Mouse (Mus musculus) heart, postnatal 0 days (tissue): Measurements from ENCODE around the gene Mill2. TPM values are rescaled to one million over a fixed set of nuclear protein-coding genes. Genes with fewer than 3 reads are reported as not detected.
"Not testable (repeated sequence)": the region's sequence is repeated elsewhere in the genome, so short reads cannot be mapped to it uniquely, and the experiment has no call there.

Source experiments
- ATAC-seq: fragments of 200-750 bp; cut with Nextera tagmentation; 2 replicates; pipeline ENCODE4 v1.8.0; 2017; ENCODE audit warnings: low read depth, moderate number of reproducible peaks, moderate library complexity; ENCODE audit not compliant: insufficient read depth
- DNase-seq: peaks from one replicate; pipeline ENCODE4 v3.0.0-alpha.2; 2016; ENCODE audit warnings: low spot score
- H3K27ac ChIP-seq: fragments of 300-500 bp; sonication (generic); 2 replicates; pipeline ENCODE4 v1.5.1; 2014; ENCODE audit warnings: low read depth, mild to moderate bottlenecking
- H3K27me3 ChIP-seq: fragments of 300-500 bp; sonication (generic); 2 replicates; pipeline ENCODE4 v1.6.1; 2014; ENCODE audit warnings: low read length, mixed read lengths; ENCODE audit not compliant: control insufficient read depth, insufficient read depth
- H3K36me3 ChIP-seq: fragments of 300-500 bp; sonication (generic); replicated peaks from 2 replicates; pipeline ENCODE4 v1.6.1; 2014; ENCODE audit warnings: low read length, mixed read lengths; ENCODE audit not compliant: control insufficient read depth, insufficient read depth
- H3K4me1 ChIP-seq: fragments of 300-500 bp; sonication (generic); 2 replicates; pipeline ENCODE4 v1.6.1; 2014; ENCODE audit warnings: antibody characterized with exemption; ENCODE audit not compliant: control insufficient read depth, insufficient read depth
- H3K4me2 ChIP-seq: fragments of 300-500 bp; sonication (generic); 2 replicates; pipeline ENCODE4 v1.6.1; 2014; ENCODE audit warnings: low read depth, mild to moderate bottlenecking, low read length, moderate library complexity
- H3K4me3 ChIP-seq: fragments of 300-500 bp; sonication (generic); 2 replicates; pipeline ENCODE4 v1.5.1; 2014; ENCODE audit warnings: low read depth, low read length
- H3K9ac ChIP-seq: fragments of 300-500 bp; sonication (generic); replicated peaks from 2 replicates; pipeline ENCODE4 v1.6.1; 2014; ENCODE audit warnings: low read depth, low read length, mixed read lengths
- H3K9me3 ChIP-seq: fragments of 300-500 bp; sonication (generic); replicated peaks from 2 replicates; pipeline ENCODE4 v1.6.1; 2016; ENCODE audit warnings: low read length; ENCODE audit not compliant: control insufficient read depth
- CTCF ChIP-seq: IDR thresholded peaks from 2 replicates; pipeline ENCODE4 v1.5.1; 2016; ENCODE audit warnings: antibody characterized with exemption, control low read depth, low read depth
- EP300 ChIP-seq: IDR thresholded peaks from 2 replicates; pipeline ENCODE4 v1.6.1; 2016; ENCODE audit warnings: antibody characterized with exemption, low read depth
- WGBS: fragments of 180-500 bp; shearing (Covaris S2); extraction: QIAGEN DNeasy Blood & Tissue Kit; methylation state at CpG from one replicate; pipeline ENCODE4 v1.1.7; 2014; 5-methylcytosine and 5-hydroxymethylcytosine counted together
- polyA plus RNA-seq: library from polyadenylated mRNA; unstranded; fragments of >200 nt; fragmentation: Nextera tagmentation; extraction: Ambion mirVana; gene quantifications from 2 replicates; pipeline ENCODE4 v1.2.1, GENCODE M21; 2015
- total RNA-seq: library from RNA; depleted of rRNA; stranded (reverse); fragments of >200 nt; gene quantifications from 2 replicates; pipeline ENCODE4 v1.2.3, GENCODE M21; 2014; ENCODE audit warnings: low replicate concordance

Gene Mill2
- total and polyA plus RNA-seq, 2 experiments from 2014 or later, result 0.34 to 0.86 TPM

- no peaks in the 10 kb centered on the region for H3K9me3 ChIP-seq
- ATAC-seq (no peak), DNase-seq (no peak)
- 78% methylated on average over 6 of the region's 6 CpGs for WGBS
- H3K4me1 ChIP-seq, result peaks cover 8% of the 10 kb centered on the region; the same call in 1 of the 2 replicates
- H3K27ac ChIP-seq, result no peak overlapping the region
- H3K9ac ChIP-seq, result no peak overlapping the region
- no peak overlapping the region for H3K4me2 ChIP-seq
- no peak overlapping the region for H3K4me3 ChIP-seq
- no peak for TF ChIP-seq CTCF
- no peak for TF ChIP-seq EP300
- no peaks in the 10 kb centered on the region for H3K36me3 ChIP-seq
- no peaks in the 10 kb centered on the region for H3K27me3 ChIP-seq
Measured at GRCm38 (mm10) chr7:18862801-18863200, 23.0 kb downstream of the Mill2 start.

- WGBS, result 83% methylated on average over 2 of the region's 2 CpGs
- no peak for ATAC-seq
- H3K4me3 ChIP-seq, result no peak overlapping the region
Measured at GRCm38 (mm10) chr7:18868491-18868890, 28.7 kb downstream of the Mill2 start.

DNA sequence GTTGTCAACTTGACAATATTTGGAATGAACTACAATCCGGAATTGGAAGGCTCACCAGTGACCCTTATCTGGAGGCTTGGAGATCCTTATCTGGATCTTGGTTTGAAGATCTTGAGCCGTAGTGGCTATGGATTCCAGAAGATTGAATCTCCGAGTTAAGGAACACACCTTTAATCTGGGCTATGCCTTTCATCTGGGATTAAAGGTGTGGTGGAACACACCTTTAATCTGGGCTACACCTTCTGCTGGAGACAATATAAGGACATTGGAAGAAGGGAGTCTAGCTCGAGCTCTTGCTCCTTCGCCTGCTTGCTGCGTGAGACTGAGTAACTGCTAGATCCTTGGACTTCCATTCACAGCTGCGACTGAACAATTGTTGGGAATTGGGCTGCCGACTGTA, 31.3 kb downstream of the Mill2 start, which contains the start of gene Pglyrp1:
Pglyrp1 (plus strand) TSS at position 301 of the 400 bp plus-strand sequence.
- not testable (repeated sequence) for H3K36me3 ChIP-seq, H3K4me1 ChIP-seq, H3K4me2 ChIP-seq, H3K27ac ChIP-seq, ATAC-seq, DNase-seq, H3K4me3 ChIP-seq, H3K27me3 ChIP-seq, H3K9me3 ChIP-seq, H3K9ac ChIP-seq
- no CpG with 5 or more reads among the region's 8 CpGs for WGBS

More at GRCm38 (mm10) chr7:18868491-18868890, 28.7 kb downstream of the Mill2 start:
- no peak overlapping the region for H3K27ac ChIP-seq
- 0 out of 2 replicates have a peak, but pooled peaks cover 8% of the 10 kb centered on the region for H3K27me3 ChIP-seq
- H3K4me2 ChIP-seq, result no peak overlapping the region
- no peak overlapping the region for H3K9ac ChIP-seq
- no peaks in the 10 kb centered on the region for H3K9me3 ChIP-seq
- TF ChIP-seq CTCF (no peak), EP300 (no peak)
- no peaks in the 10 kb centered on the region for H3K4me1 ChIP-seq
- no peaks in the 10 kb centered on the region for H3K36me3 ChIP-seq
- no peak for DNase-seq

- peak overlapping the region; percentile 37 for H3K4me3 ChIP-seq
- H3K9me3 ChIP-seq, result no peaks in the 10 kb centered on the region
- ATAC-seq, result no peak
- 33% methylated on average over 13 of the region's 14 CpGs for WGBS
- no peak overlapping the region for H3K9ac ChIP-seq
- no peak overlapping the region for H3K27ac ChIP-seq
- peak overlapping the region; percentile 62 for H3K4me2 ChIP-seq
- TF ChIP-seq EP300 (no peak), CTCF (no peak)
- H3K4me1 ChIP-seq, result no peaks in the 10 kb centered on the region
- 0 out of 2 replicates have a peak, but pooled peaks cover 8% of the 10 kb centered on the region for H3K27me3 ChIP-seq
- H3K36me3 ChIP-seq, result no peaks in the 10 kb centered on the region
- no peak for DNase-seq
Measured at GRCm38 (mm10) chr7:18872014-18872802, 32.4 kb downstream of the Mill2 start.

- ATAC-seq (no peak; the same call in 1 of the 2 replicates), DNase-seq (no peak)
- H3K4me1 ChIP-seq, result no peaks in the 10 kb centered on the region
- H3K9me3 ChIP-seq, result no peaks in the 10 kb centered on the region
- H3K27me3 ChIP-seq, result 0 out of 2 replicates have a peak, but pooled peaks cover 8% of the 10 kb centered on the region
- peak overlapping the region; percentile 37 for H3K4me3 ChIP-seq
- TF ChIP-seq CTCF (no peak), EP300 (no peak)
- peak overlapping the region; percentile 62 for H3K4me2 ChIP-seq
- no peaks in the 10 kb centered on the region for H3K36me3 ChIP-seq
- no peak overlapping the region for H3K9ac ChIP-seq
- 7% methylated on average over 7 of the region's 7 CpGs for WGBS
- H3K27ac ChIP-seq, result no peak overlapping the region
Measured at GRCm38 (mm10) chr7:18872816-18873215, 33.0 kb downstream of the Mill2 start.
